Mouse (Mus musculus) fibroblast of lung, adult 2 months (primary cell): Measurements from ENCODE around the gene Shd.

Experiments
- DNase-seq: peaks from one replicate; pipeline ENCODE4 v3.0.0-alpha.2; 2011; ENCODE audit warnings: low read depth

The Shd gene

GRCm38 (mm10) chr17:55969966-55970891, at the start of gene Shd:
Shd (plus strand) TSS chr17:55970467.
- DNase-seq, result no peak

GRCm38 (mm10) chr17:55931553-55932502, 38.4 kb upstream of the Shd start:
- DNase-seq, result peak; percentile 62

- no peak for DNase-seq
Measured at GRCm38 (mm10) chr17:55932635-55933034, 37.6 kb upstream of the Shd start.

- no peak for DNase-seq
Measured at GRCm38 (mm10) chr17:55933191-55933590, 37.1 kb upstream of the Shd start.

GRCm38 (mm10) chr17:55944387-55944865, 25.8 kb upstream of the Shd start:
- peak; percentile 9 for DNase-seq

- peak; percentile 34 for DNase-seq
Measured at GRCm38 (mm10) chr17:55944866-55945682, 25.2 kb upstream of the Shd start.

- DNase-seq, result no peak
Measured at GRCm38 (mm10) chr17:55945696-55946095, 24.6 kb upstream of the Shd start.

GRCm38 (mm10) chr17:55948647-55949046, 21.6 kb upstream of the Shd start:
- DNase-seq, result no peak

- DNase-seq, result no peak
Measured at GRCm38 (mm10) chr17:55949400-55949799, 20.9 kb upstream of the Shd start, which contains the start of gene Zfp119b. Zfp119b (minus strand) TSS chr17:55949500.

- DNase-seq, result no peak
Measured at GRCm38 (mm10) chr17:55950601-55951000, 19.7 kb upstream of the Shd start.

- DNase-seq, result no peak
Measured at GRCm38 (mm10) chr17:55952041-55952440, 18.2 kb upstream of the Shd start.

- no peak for DNase-seq
Measured at GRCm38 (mm10) chr17:55952447-55953027, 17.7 kb upstream of the Shd start, which contains the start of gene Ebi3. Ebi3 (plus strand) TSS chr17:55952640.

- DNase-seq, result no peak
Measured at GRCm38 (mm10) chr17:55953751-55954150, 16.5 kb upstream of the Shd start.

- DNase-seq, result no peak
Measured at GRCm38 (mm10) chr17:55954229-55954628, 16.0 kb upstream of the Shd start.

GRCm38 (mm10) chr17:55956129-55956528, 14.1 kb upstream of the Shd start:
- DNase-seq, result no peak

- DNase-seq, result no peak
Measured at GRCm38 (mm10) chr17:55956591-55956990, 13.7 kb upstream of the Shd start.

GRCm38 (mm10) chr17:55957168-55957567, 13.1 kb upstream of the Shd start:
- DNase-seq, result peak; percentile 14

- no peak for DNase-seq
Measured at GRCm38 (mm10) chr17:55957726-55958583, 12.3 kb upstream of the Shd start.

GRCm38 (mm10) chr17:55958584-55958886, 11.7 kb upstream of the Shd start:
- DNase-seq, result no peak
